Mouse (Mus musculus) monocyte, adult 2 months (primary cell): ENCODE data around the gene Rasl12.

ENCODE experiments used
- DNase-seq, 2 experiments: peaks; one replicate each; pipeline ENCODE4 v3.0.0; 2022; ENCODE audit warnings: low spot score in 2 of 2, low read depth in 1 of 2

Gene Rasl12

GRCm38 (mm10) chr9:65435671-65436301, 37.5 kb downstream of the Rasl12 start, which contains the start of gene Mtfmt:
Gene Mtfmt, plus strand, starts transcription at chr9:65435782.
- DNase-seq, result peak; percentile 78 to 88

- DNase-seq, result no peak
Measured at GRCm38 (mm10) chr9:65444692-65445091, 46.4 kb downstream of the Rasl12 start.

GRCm38 (mm10) chr9:65447951-65448350, 49.6 kb downstream of the Rasl12 start:
- DNase-seq, result no peak

GRCm38 (mm10) chr9:65458975-65459374, 60.7 kb downstream of the Rasl12 start:
- DNase-seq, result no peak

GRCm38 (mm10) chr9:65460198-65460597, 61.9 kb downstream of the Rasl12 start:
- no peak for DNase-seq

- peak; percentile 94 to 98 for DNase-seq
Measured at GRCm38 (mm10) chr9:65460732-65461442, 62.6 kb downstream of the Rasl12 start, which contains the start of gene Spg21. Gene Spg21, plus strand, starts transcription at chr9:65460947.

- no peak for DNase-seq
Measured at GRCm38 (mm10) chr9:65462544-65462943, 64.2 kb downstream of the Rasl12 start.

- DNase-seq, result no peak
Measured at GRCm38 (mm10) chr9:65464161-65464560, 65.9 kb downstream of the Rasl12 start.
